Mouse (Mus musculus) embryonic fibroblast, embryonic 13.5 days (primary cell): ENCODE results near the gene Wnt8b.

Experiments
- CTCF ChIP-seq: IDR thresholded peaks from 2 replicates; pipeline ENCODE4 v1.5.1; 2011; ENCODE audit warnings: mild to moderate bottlenecking, control low read depth, low read length, moderate library complexity, borderline replicate concordance; ENCODE audit not compliant: insufficient read depth
- POLR2A ChIP-seq: IDR thresholded peaks from 2 replicates; pipeline ENCODE4 v1.6.1; 2011; ENCODE audit warnings: low read depth, mild to moderate bottlenecking, control low read depth, low read length, moderate library complexity

DNA sequence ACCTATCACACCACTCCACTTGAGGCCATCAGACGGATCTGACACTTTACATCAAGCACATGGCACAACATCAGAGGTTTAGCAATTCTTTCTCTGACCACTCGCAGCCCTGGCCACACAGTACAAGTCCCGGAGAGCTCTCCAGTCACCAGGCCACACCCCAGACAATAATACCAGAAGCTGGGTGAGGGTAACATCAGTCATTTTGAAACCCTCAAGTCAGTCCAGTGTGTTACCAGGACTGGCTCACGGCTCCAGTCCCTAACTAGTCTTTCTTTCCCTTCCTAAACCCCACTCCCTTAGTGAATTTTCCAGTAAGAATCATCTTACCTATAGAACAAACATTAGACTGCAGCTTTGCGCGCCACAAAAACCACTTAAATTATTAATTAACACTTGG, 36.7 kb downstream of the Wnt8b start:
- TF ChIP-seq POLR2A (no peak), CTCF (no peak)
